ENCODE assay signal across 25 mouse cellular contexts in genomic region chr12:75365621-75366124, GRCm38 (mm10). TPM values are rescaled to one million over a fixed set of nuclear protein-coding genes. Genes with fewer than 3 reads are reported as not detected.
DNase-seq lines count a peak whose midpoint lies in the region; ATAC-seq and TF ChIP-seq lines count a peak whose summit lies in the region.
"Had no signal": no experiment of that assay in that cellular context is flagged by ENCODE, and none has a peak within 500 bp of the region (broad histone marks: within the 10 kb centered on the region; RNA-seq: fewer than 3 reads in every experiment).

No protein-coding gene starts in this region.

- no peak for TF ChIP-seq CTCF in heart, adult 2 months (IDR thresholded peaks at IDR 0.05)
- TF ChIP-seq CTCF in stomach, postnatal 0 days (IDR thresholded peaks at IDR 0.05; ENCODE audit: low read depth) = no peak

- peak overlapping the region; percentile 24 for H3K27ac ChIP-seq in heart, adult 2 months
- H3K27ac ChIP-seq in limb, embryonic 15.5 days = peak overlapping the region; percentile 63; the same call in 1 of the 2 replicates
- no peak overlapping the region for H3K27ac ChIP-seq in limb, embryonic 10.5 days
- 0 out of 2 replicates have a peak overlapping the region, but pooled peaks have one; percentile 40 for H3K27ac ChIP-seq in stomach, postnatal 0 days (replicated peaks)
- H3K27ac ChIP-seq in hindbrain, embryonic 11.5 days (ENCODE audit: low read depth, low read length) = no peak overlapping the region
- H3K27ac ChIP-seq: embryonic facial prominence, embryonic 15.5 days; forebrain, embryonic 15.5 days; hindbrain, embryonic 14.5 days; intestine, embryonic 15.5 days had no signal

- no peak overlapping the region for H3K4me2 ChIP-seq in limb, embryonic 15.5 days
- H3K4me2 ChIP-seq in stomach, postnatal 0 days (replicated peaks; ENCODE audit: low read depth) = no peak overlapping the region
- no peak overlapping the region for H3K4me2 ChIP-seq in hindbrain, embryonic 11.5 days (replicated peaks; ENCODE audit: low read depth, low read length)
- H3K4me2 ChIP-seq: embryonic facial prominence, embryonic 15.5 days; forebrain, embryonic 15.5 days; hindbrain, embryonic 14.5 days; intestine, embryonic 15.5 days had no signal

- H3K9me3 ChIP-seq in limb, embryonic 15.5 days = no peaks in the 10 kb centered on the region
- no peaks in the 10 kb centered on the region for H3K9me3 ChIP-seq in limb, embryonic 10.5 days (replicated peaks)
- no peaks in the 10 kb centered on the region for H3K9me3 ChIP-seq in stomach, postnatal 0 days (ENCODE audit: control insufficient read depth, low read length)
- H3K9me3 ChIP-seq in hindbrain, embryonic 11.5 days (ENCODE audit: control insufficient read depth, low read length) = no peaks in the 10 kb centered on the region
- H3K9me3 ChIP-seq: embryonic facial prominence, embryonic 15.5 days; forebrain, embryonic 15.5 days; intestine, embryonic 15.5 days had no signal

- TF ChIP-seq POLR2A in heart, adult 2 months (IDR thresholded peaks at IDR 0.05; ENCODE audit: insufficient read depth, low read depth, low read length) = no peak

- H3K79me2 ChIP-seq in heart, adult 2 months (replicated peaks; ENCODE audit: control insufficient read depth, insufficient read depth, low read length) = no peaks in the 10 kb centered on the region

- peaks cover 18% of the 10 kb centered on the region for H3K36me3 ChIP-seq in heart, adult 2 months (ENCODE audit: control insufficient read depth, insufficient read depth, low read length)
- no peaks in the 10 kb centered on the region for H3K36me3 ChIP-seq in limb, embryonic 15.5 days
- H3K36me3 ChIP-seq in limb, embryonic 10.5 days = no peaks in the 10 kb centered on the region
- no peaks in the 10 kb centered on the region for H3K36me3 ChIP-seq in stomach, postnatal 0 days (ENCODE audit: control insufficient read depth, insufficient read depth, low read length)
- H3K36me3 ChIP-seq in hindbrain, embryonic 11.5 days (ENCODE audit: control insufficient read depth, insufficient read depth, low read length) = no peaks in the 10 kb centered on the region
- H3K36me3 ChIP-seq: forebrain, embryonic 15.5 days; intestine, embryonic 15.5 days had no signal

- intact Hi-C loops in heart, adult 2 months (cut with DNase I) = loop anchor here (5.0 kb wide), 1 partner anchor 83 kb away; no protein-coding TSS in a partner anchor

- H3K4me3 ChIP-seq in heart, adult 2 months = no peak overlapping the region
- H3K4me3 ChIP-seq in limb, embryonic 15.5 days = no peak overlapping the region
- H3K4me3 ChIP-seq in limb, embryonic 10.5 days = no peak overlapping the region
- H3K4me3 ChIP-seq in stomach, postnatal 0 days (ENCODE audit: low read depth, low read length) = no peak overlapping the region
- no peak overlapping the region for H3K4me3 ChIP-seq in hindbrain, embryonic 11.5 days (ENCODE audit: low read depth, low read length)
- H3K4me3 ChIP-seq: embryonic facial prominence, embryonic 15.5 days; forebrain, embryonic 15.5 days; intestine, embryonic 15.5 days had no signal

- WGBS in heart, adult 2 months = 48% methylated on average over 14 of the region's 14 CpGs
- WGBS in limb, embryonic 15.5 days = 67% methylated on average over 14 of the region's 14 CpGs
- 94% methylated on average over 14 of the region's 14 CpGs for WGBS in limb, embryonic 10.5 days
- 68% methylated on average over 14 of the region's 14 CpGs for WGBS in stomach, postnatal 0 days
- WGBS in hindbrain, embryonic 11.5 days = 90% methylated on average over 14 of the region's 14 CpGs

- H3K27me3 ChIP-seq in heart, adult 2 months (ENCODE audit: control insufficient read depth, insufficient read depth, low read length) = no peaks in the 10 kb centered on the region
- no peaks in the 10 kb centered on the region for H3K27me3 ChIP-seq in limb, embryonic 15.5 days
- no peaks in the 10 kb centered on the region for H3K27me3 ChIP-seq in limb, embryonic 10.5 days (ENCODE audit: low read depth, poor library complexity, severe bottlenecking)
- H3K27me3 ChIP-seq in stomach, postnatal 0 days (ENCODE audit: control insufficient read depth, insufficient read depth, low read length) = no peaks in the 10 kb centered on the region
- H3K27me3 ChIP-seq in hindbrain, embryonic 11.5 days (ENCODE audit: control insufficient read depth, insufficient read depth, low read length) = no peaks in the 10 kb centered on the region
- H3K27me3 ChIP-seq: embryonic facial prominence, embryonic 15.5 days; forebrain, embryonic 15.5 days; intestine, embryonic 15.5 days had no signal

- peak; percentile 76 for ATAC-seq in limb, embryonic 15.5 days (ENCODE audit: insufficient number of reproducible peaks, low FRiP score, low TSS enrichment, low read depth)
- ATAC-seq in stomach, postnatal 0 days (ENCODE audit: low FRiP score, low TSS enrichment) = no peak
- ATAC-seq in hindbrain, embryonic 11.5 days (ENCODE audit: low FRiP score) = no peak
- ATAC-seq: forebrain, embryonic 15.5 days; intestine, embryonic 15.5 days had no signal

- peak in 1 of 2 experiments; percentile 32 for DNase-seq in heart, adult 2 months
- DNase-seq in heart, adult 8-10 months (ENCODE audit: low spot score) = no peak
- no peak for DNase-seq in limb, embryonic 10.5 days (ENCODE audit: low spot score)
- peak; percentile 34 for DNase-seq in testis, postnatal 10 days (ENCODE audit: low spot score)
- DNase-seq in testis, postnatal 14 days (ENCODE audit: low spot score) = no peak
- no peak for DNase-seq in stomach, postnatal 0 days (ENCODE audit: low spot score)
- DNase-seq in hindbrain, embryonic 11.5 days (ENCODE audit: low spot score) = no peak
- DNase-seq: adrenal gland, adult 8-10 months; adrenal gland, postnatal 36 days; cerebellum, adult 11 months; cerebellum, adult 8-10 months; cerebellum, postnatal 14 days; embryo, embryonic 11 days; gastrocnemius, postnatal 10 days had no signal

- peaks cover 25% of the 10 kb centered on the region for H3K4me1 ChIP-seq in heart, adult 2 months (ENCODE audit: control insufficient read depth, insufficient read depth, low read length)
- H3K4me1 ChIP-seq in limb, embryonic 15.5 days = peaks cover 8% of the 10 kb centered on the region; the same call in 1 of the 2 replicates
- H3K4me1 ChIP-seq in limb, embryonic 10.5 days = no peaks in the 10 kb centered on the region
- no peaks in the 10 kb centered on the region for H3K4me1 ChIP-seq in stomach, postnatal 0 days (replicated peaks; ENCODE audit: control insufficient read depth, insufficient read depth)
- H3K4me1 ChIP-seq in hindbrain, embryonic 11.5 days (replicated peaks; ENCODE audit: control insufficient read depth, insufficient read depth, low read length) = no peaks in the 10 kb centered on the region
- H3K4me1 ChIP-seq: embryonic facial prominence, embryonic 15.5 days; forebrain, embryonic 15.5 days; intestine, embryonic 15.5 days had no signal

- no peak for TF ChIP-seq EP300 in heart, adult 2 months (IDR thresholded peaks at IDR 0.05; ENCODE audit: insufficient read depth, low read depth, low read length)
- no peak for TF ChIP-seq EP300 in stomach, postnatal 0 days (optimal IDR thresholded peaks at IDR 0.05)

- H3K9ac ChIP-seq in heart, adult 2 months (ENCODE audit: low read depth, low read length) = no peak overlapping the region
- H3K9ac ChIP-seq in limb, embryonic 15.5 days = no peak overlapping the region
- H3K9ac ChIP-seq in stomach, postnatal 0 days (ENCODE audit: low read length) = no peak overlapping the region; the same call in 1 of the 2 replicates
- no peak overlapping the region for H3K9ac ChIP-seq in hindbrain, embryonic 11.5 days (ENCODE audit: low read depth, low read length)
- H3K9ac ChIP-seq: embryonic facial prominence, embryonic 15.5 days; forebrain, embryonic 15.5 days; hindbrain, embryonic 14.5 days; intestine, embryonic 15.5 days had no signal

RNA-seq across cellular contexts. Expression of gene Gphb5, which starts 50.9 kb away (rescaled TPM):
- total RNA-seq in heart, adult 2 months (2021) = not detected
- not detected in 2 replicates for polyA plus RNA-seq in heart, adult 2 months (2012; rRNA removed)
- total RNA-seq in heart, adult 8-10 months (2022) = not detected
- not detected in 2 replicates for polyA plus RNA-seq in limb, embryonic 15.5 days (2015; fragmentation: Nextera tagmentation; extraction: Ambion mirVana)
- polyA plus RNA-seq in limb, embryonic 10.5 days (2016; fragmentation: Nextera tagmentation; extraction: Ambion mirVana) = not detected in 2 replicates
- polyA plus RNA-seq in stomach, postnatal 0 days (2015; fragmentation: Nextera tagmentation; extraction: Ambion mirVana) = not detected in 2 replicates
- polyA plus RNA-seq in hindbrain, embryonic 11.5 days (2014; fragmentation: Nextera tagmentation; extraction: Ambion mirVana) = not detected in 2 replicates
- total RNA-seq: adrenal gland, adult 8-10 months; adrenal gland, postnatal 36 days; common myeloid progenitor, adult 5-6 weeks; ES-E14; gastrocnemius, postnatal 10 days; heart, adult 18-20 months; hematopoietic stem cell, adult 5-6 weeks had no signal
- polyA plus RNA-seq: embryonic facial prominence, embryonic 11.5 days; embryonic facial prominence, embryonic 15.5 days; forebrain, embryonic 11.5 days; forebrain, embryonic 15.5 days; hindbrain, embryonic 14.5 days; intestine, embryonic 15.5 days had no signal

RNA-seq across cellular contexts. Expression of gene Rhoj, which starts 57.6 kb away (rescaled TPM):
- total RNA-seq in heart, adult 2 months (2021) = 10 to 100 TPM; 30.1 to 37.1 TPM
- polyA plus RNA-seq in heart, adult 2 months (2012; rRNA removed) = 42.6 and 66.2 TPM in 2 replicates
- 10 to 100 TPM; 21.1 to 29.9 (median 25.7) TPM for total RNA-seq in heart, adult 8-10 months (2022)
- 107 and 108 TPM in 2 replicates for polyA plus RNA-seq in limb, embryonic 15.5 days (2015; fragmentation: Nextera tagmentation; extraction: Ambion mirVana)
- polyA plus RNA-seq in limb, embryonic 10.5 days (2016; fragmentation: Nextera tagmentation; extraction: Ambion mirVana) = 13.1 and 24.2 TPM in 2 replicates
- 41.2 and 43.0 TPM in 2 replicates for polyA plus RNA-seq in stomach, postnatal 0 days (2015; fragmentation: Nextera tagmentation; extraction: Ambion mirVana)
- polyA plus RNA-seq in hindbrain, embryonic 11.5 days (2014; fragmentation: Nextera tagmentation; extraction: Ambion mirVana) = 36.1 and 42.6 TPM in 2 replicates
- total RNA-seq: common myeloid progenitor, adult 5-6 weeks had no signal

Comparison
In these comparisons a context has a peak if more than half of its experiments do, and no peak if none do; other contexts are left out.
1. H3K27ac ChIP-seq: peak in heart, adult 2 months (single experiment), limb, embryonic 15.5 days (single experiment) and stomach, postnatal 0 days (single experiment); none in limb, embryonic 10.5 days (single experiment) and hindbrain, embryonic 11.5 days (single experiment).